Mouse (Mus musculus) forebrain, embryonic 10.5 days (tissue): Measurements from ENCODE around the gene St6gal2. TPM values are rescaled to one million over a fixed set of nuclear protein-coding genes. Genes with fewer than 3 reads are reported as not detected.

Source experiments
- DNase-seq: peaks from one replicate; pipeline ENCODE4 v3.0.0-alpha.2; 2017; ENCODE audit warnings: low spot score; ENCODE audit errors: extremely low spot score
- H3K27ac ChIP-seq: fragments of 300-500 bp; sonication (generic); 2 replicates; pipeline ENCODE4 v1.5.1; 2016; ENCODE audit warnings: mild to moderate bottlenecking
- H3K27me3 ChIP-seq: fragments of 300-500 bp; sonication (generic); 2 replicates; pipeline ENCODE4 v1.6.1; 2016; ENCODE audit warnings: mild to moderate bottlenecking; ENCODE audit not compliant: poor library complexity, severe bottlenecking
- H3K36me3 ChIP-seq: fragments of 300-500 bp; sonication (generic); replicated peaks from 2 replicates; pipeline ENCODE4 v1.6.1; 2016; ENCODE audit warnings: mild to moderate bottlenecking, moderate library complexity
- H3K4me1 ChIP-seq: fragments of 300-500 bp; sonication (generic); 2 replicates; pipeline ENCODE4 v1.6.1; 2016
- H3K4me3 ChIP-seq: fragments of 300-500 bp; sonication (generic); 2 replicates; pipeline ENCODE4 v1.5.1; 2016; ENCODE audit warnings: mild to moderate bottlenecking, moderate library complexity
- H3K9me3 ChIP-seq: fragments of 300-500 bp; sonication (generic); 2 replicates; pipeline ENCODE4 v1.6.1; 2016; ENCODE audit warnings: mild to moderate bottlenecking, moderate library complexity
- WGBS: fragments of 180-500 bp; shearing (Covaris S2); methylation state at CpG from one replicate; pipeline ENCODE4 v1.1.7; 2016; 5-methylcytosine and 5-hydroxymethylcytosine counted together
- polyA plus RNA-seq: library from polyadenylated mRNA; unstranded; fragments of >200 nt; fragmentation: Nextera tagmentation; extraction: Ambion mirVana; gene quantifications from 2 replicates; pipeline ENCODE4 v1.2.1, GENCODE M21; 2016

Gene St6gal2
- polyA plus RNA-seq, 1 experiment from 2014 or later, result 7.6 TPM

DNA sequence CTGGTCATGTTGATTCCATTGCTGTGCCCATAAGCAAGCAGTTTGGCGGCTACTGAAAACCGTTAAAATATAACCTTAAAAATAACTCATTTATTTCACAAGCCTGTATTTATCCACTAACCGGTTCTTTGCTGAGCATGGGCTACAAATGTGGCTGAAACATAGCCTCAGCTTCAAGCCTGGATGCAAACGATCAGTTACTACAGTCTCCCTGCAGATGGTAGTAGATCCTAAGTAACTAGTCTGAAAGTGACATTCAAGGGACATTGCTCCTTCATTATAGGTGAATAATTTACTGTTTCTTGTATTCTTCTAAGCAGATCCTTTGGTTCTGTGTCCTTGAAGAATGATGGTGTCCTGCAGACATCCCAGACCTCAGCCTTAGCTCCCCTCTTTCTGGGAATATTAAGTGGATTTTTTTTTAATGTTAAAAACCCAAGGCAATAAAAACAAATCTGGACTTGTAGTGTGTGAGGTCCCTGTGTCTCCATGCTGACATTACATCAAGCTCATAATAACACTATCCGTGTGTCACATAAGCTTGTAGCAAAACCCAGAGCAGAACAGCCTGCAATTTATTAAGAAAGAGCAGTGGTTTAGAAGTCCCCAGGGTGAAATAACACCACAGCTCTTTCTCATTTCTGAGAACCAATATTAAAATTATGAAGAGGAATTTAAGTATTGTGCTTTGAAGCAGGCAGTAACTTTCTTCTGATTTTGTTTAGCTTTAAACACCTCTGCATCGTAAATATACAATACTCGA is 39.1 kb downstream of the St6gal2 start:
- no peak for DNase-seq
- H3K36me3 ChIP-seq, result peaks cover 11% of the 10 kb centered on the region
- no peak overlapping the region for H3K4me3 ChIP-seq
- WGBS, result 91% methylated on average over 7 of the region's 7 CpGs
- H3K4me1 ChIP-seq, result no peaks in the 10 kb centered on the region
- H3K27ac ChIP-seq, result no peak overlapping the region
- H3K9me3 ChIP-seq, result no peaks in the 10 kb centered on the region
- H3K27me3 ChIP-seq, result no peaks in the 10 kb centered on the region

GRCm38 (mm10) chr17:55531872-55532271 is 86.7 kb downstream of the St6gal2 start:
- 92% methylated on average over 7 of the region's 7 CpGs for WGBS
- Histone ChIP-seq H3K4me1 (no peaks in the 10 kb centered on the region), H3K4me3 (no peak overlapping the region), H3K27ac (no peak overlapping the region), H3K27me3 (no peaks in the 10 kb centered on the region), H3K9me3 (no peaks in the 10 kb centered on the region), H3K36me3 (no peaks in the 10 kb centered on the region)
- DNase-seq, result no peak

DNA sequence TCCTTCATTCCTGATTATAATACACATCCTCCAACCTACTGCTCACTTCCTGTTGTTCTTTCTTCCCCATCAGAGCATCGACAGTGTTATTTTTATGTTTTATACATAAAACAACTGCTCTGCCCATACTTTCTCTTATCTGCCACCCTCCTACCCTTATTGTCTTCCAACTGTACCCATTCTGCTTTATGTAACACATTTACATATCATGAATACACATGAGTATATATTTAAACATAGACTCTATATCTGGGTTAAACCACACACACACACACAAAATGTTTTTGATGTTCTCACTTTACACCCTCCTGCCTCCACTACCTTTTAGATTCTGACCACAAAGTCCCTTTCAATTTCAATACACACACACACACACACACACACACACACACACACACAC is 103.3 kb downstream of the St6gal2 start:
- H3K9me3 ChIP-seq, result no peaks in the 10 kb centered on the region
- no peak overlapping the region for H3K4me3 ChIP-seq
- H3K27me3 ChIP-seq, result no peaks in the 10 kb centered on the region
- no peaks in the 10 kb centered on the region for H3K4me1 ChIP-seq
- no peak overlapping the region for H3K27ac ChIP-seq
- WGBS, result 90% methylated on average over 1 of the region's 1 CpGs
- no peak for DNase-seq
- no peaks in the 10 kb centered on the region for H3K36me3 ChIP-seq

DNA sequence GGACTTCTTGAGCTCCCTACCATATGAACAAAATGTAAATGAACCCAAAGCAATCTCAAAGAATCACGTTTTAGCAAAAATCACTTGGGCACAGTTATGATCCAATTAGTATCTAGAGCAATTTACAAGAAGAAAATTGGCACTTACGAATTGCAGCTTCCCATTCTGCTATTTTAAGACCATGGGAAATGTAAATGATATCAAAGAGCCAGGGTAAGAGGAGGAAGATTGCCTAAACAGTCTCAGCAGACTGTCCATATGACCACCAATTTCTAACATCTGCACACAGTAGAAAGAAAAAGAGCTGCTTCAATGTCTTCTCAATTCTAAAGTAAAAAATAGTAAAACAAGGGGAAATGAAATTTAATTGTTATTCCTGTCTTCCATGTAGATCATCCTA is 116.6 kb downstream of the St6gal2 start:
- no peaks in the 10 kb centered on the region for H3K4me1 ChIP-seq
- H3K27me3 ChIP-seq, result no peaks in the 10 kb centered on the region
- H3K4me3 ChIP-seq, result no peak overlapping the region
- H3K36me3 ChIP-seq, result no peaks in the 10 kb centered on the region
- H3K9me3 ChIP-seq, result no peaks in the 10 kb centered on the region
- no peak overlapping the region for H3K27ac ChIP-seq
- 80% methylated on average over 2 of the region's 2 CpGs for WGBS
- no peak for DNase-seq

Other genes starting within 250 kb of the St6gal2 start
- not detected in 2 replicates for gene Vmn2r118, start 179.8 kb downstream of the St6gal2 start, polyA plus RNA-seq